Mouse (Mus musculus): Measurements from ENCODE around the gene Srp68.

DNA sequence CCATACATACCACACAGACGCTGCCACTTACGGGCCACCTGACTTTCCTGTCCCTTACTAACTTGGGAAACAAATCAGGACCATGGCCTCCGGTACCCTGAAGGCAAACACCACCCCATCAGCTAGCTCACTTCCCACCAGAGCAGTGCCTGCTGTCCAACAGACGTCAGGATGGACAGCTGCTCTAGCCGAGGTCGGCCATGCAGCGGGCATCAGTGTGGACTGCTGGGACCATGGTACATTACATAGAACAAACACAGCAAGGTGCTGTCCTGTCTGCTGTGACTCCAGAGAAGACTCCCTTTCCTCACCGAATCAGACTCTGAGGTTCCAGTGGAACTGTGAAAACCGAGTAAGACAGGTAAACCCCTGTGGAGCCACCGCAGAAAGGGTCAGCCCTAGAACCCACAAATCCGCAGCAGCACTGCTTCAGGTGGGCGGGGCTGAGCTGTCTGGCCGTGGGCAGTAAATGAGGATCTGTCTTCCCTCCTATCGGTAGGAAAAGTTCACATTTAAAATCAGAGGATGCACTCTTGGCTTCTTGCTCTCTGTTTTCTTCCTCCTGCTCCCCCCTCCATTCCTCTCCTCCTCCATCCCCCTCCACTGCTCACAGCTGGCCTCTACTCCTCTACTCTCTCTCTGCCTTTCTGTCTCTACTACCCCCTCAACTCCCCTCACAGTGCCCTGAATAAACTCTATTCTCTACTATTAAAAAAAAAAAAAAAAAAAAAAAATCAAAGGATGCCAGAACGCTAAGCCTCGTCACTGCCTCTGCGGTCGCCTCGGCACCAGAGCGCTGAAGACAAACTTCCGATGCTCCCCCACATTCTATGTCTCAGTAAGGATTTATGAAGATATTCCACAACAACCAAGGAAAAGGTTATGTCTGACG lies 18.7 kb downstream of the Srp68 start:
- TF ChIP-seq POLR2A (IDR thresholded peaks at IDR 0.05; ENCODE audit: insufficient read length, low read depth) (no peak), MYOG (IDR thresholded peaks at IDR 0.05; ENCODE audit: control insufficient read depth in 1 of 3, insufficient read depth in 1 of 3, insufficient read length in 2 of 3, low read depth in 2 of 3) (peak in 2 of 3 experiments; percentile 82 to 84), USF1 (IDR thresholded peaks at IDR 0.05; ENCODE audit: low read depth) (no peak), POLR2AphosphoS2 (IDR thresholded peaks at IDR 0.05; ENCODE audit: insufficient read length, low read depth) (no peak), E2F4 (IDR thresholded peaks at IDR 0.05; ENCODE audit: insufficient read depth) (no peak), MAX (IDR thresholded peaks at IDR 0.05; ENCODE audit: low read depth) (no peak), TCF12 (IDR thresholded peaks at IDR 0.05; ENCODE audit: insufficient read depth, poor library complexity, severe bottlenecking) (no peak)
